Mouse (Mus musculus) thymus, adult 2 months (tissue): Measurements from ENCODE around the gene Sohlh2. TPM values are rescaled to one million over a fixed set of nuclear protein-coding genes. Genes with fewer than 3 reads are reported as not detected.

ENCODE experiments used
- DNase-seq: peaks from one replicate; pipeline ENCODE4 v3.0.0; 2021
- H3K27ac ChIP-seq: fragments of 200-500 bp; 2 replicates; pipeline ENCODE4 v1.5.1; 2012; ENCODE audit warnings: low read length, control low read depth; ENCODE audit not compliant: control insufficient read depth, insufficient read depth
- H3K27me3 ChIP-seq: fragments of 200-500 bp; 2 replicates; pipeline ENCODE4 v1.6.1; 2012; ENCODE audit warnings: mild to moderate bottlenecking, low read length, moderate library complexity, mixed read lengths; ENCODE audit not compliant: control insufficient read depth, insufficient read depth
- H3K36me3 ChIP-seq: fragments of 200-500 bp; 2 replicates; pipeline ENCODE4 v1.6.1; 2012; ENCODE audit warnings: mild to moderate bottlenecking, low read length, moderate library complexity; ENCODE audit not compliant: control insufficient read depth, insufficient read depth
- H3K4me1 ChIP-seq: fragments of 200-500 bp; replicated peaks from 2 replicates; pipeline ENCODE4 v1.6.1; 2012; ENCODE audit warnings: low read length; ENCODE audit not compliant: control insufficient read depth, insufficient read depth
- H3K4me3 ChIP-seq: fragments of 200-500 bp; 2 replicates; pipeline ENCODE4 v1.5.1; 2012; ENCODE audit warnings: mild to moderate bottlenecking, low read length, control low read depth, moderate library complexity; ENCODE audit not compliant: control insufficient read depth, insufficient read depth
- CTCF ChIP-seq: fragments of 200-500 bp; IDR thresholded peaks from 2 replicates; pipeline ENCODE4 v1.5.1; 2012; ENCODE audit warnings: mild to moderate bottlenecking, control low read depth, low read length, moderate library complexity, borderline replicate concordance; ENCODE audit not compliant: control insufficient read depth, poor library complexity, insufficient read depth; ENCODE audit errors: extremely low read depth
- POLR2A ChIP-seq: fragments of 200-500 bp; IDR thresholded peaks from 2 replicates; pipeline ENCODE4 v1.6.1; 2012; ENCODE audit warnings: mild to moderate bottlenecking, low read length, control low read depth, moderate library complexity; ENCODE audit not compliant: control insufficient read depth, poor library complexity, insufficient read depth; ENCODE audit errors: extremely low read depth
- WGBS: fragments of 180-500 bp; shearing (Covaris S2); methylation state at CpG from one replicate; pipeline ENCODE4 v1.1.7; 2018; 5-methylcytosine and 5-hydroxymethylcytosine counted together
- polyA plus RNA-seq: library from polyadenylated mRNA; depleted of rRNA; stranded (reverse); fragments of >200 nt; gene quantifications from 2 replicates; pipeline ENCODE4 v1.2.3, GENCODE M21; 2012; rRNA removed

Gene Sohlh2
- 0.15 TPM in 1 of 2 replicates, not detected in the other for polyA plus RNA-seq

- Histone ChIP-seq H3K36me3 (no peaks in the 10 kb centered on the region), H3K4me3 (no peak within 1 kb of the TSS), H3K4me1 (no peaks in the 10 kb centered on the region), H3K27me3 (no peaks in the 10 kb centered on the region), H3K27ac (no peak within 1 kb of the TSS)
- DNase-seq: no peak
- WGBS: 96% methylated on average over 22 of the region's 22 CpGs
- TF ChIP-seq CTCF (no peak), POLR2A (no peak)
Observed at GRCm38 (mm10) chr3:55181766-55182165, at the start of gene Sohlh2. TSS of gene Sohlh2 (plus strand) at chr3:55182028.

GRCm38 (mm10) chr3:55137039-55137438, 44.8 kb upstream of the Sohlh2 start, which contains the start of gene Ccdc169:
TSS of gene Ccdc169 (plus strand) at chr3:55137339.
- Histone ChIP-seq H3K27ac (no peak within 1 kb of the TSS), H3K36me3 (no peaks in the 10 kb centered on the region), H3K4me3 (no peak within 1 kb of the TSS), H3K27me3 (no peaks in the 10 kb centered on the region), H3K4me1 (no peaks in the 10 kb centered on the region)
- no peak for DNase-seq
- TF ChIP-seq POLR2A (no peak), CTCF (no peak)

GRCm38 (mm10) chr3:55139837-55140236, 42.0 kb upstream of the Sohlh2 start:
- H3K27me3 ChIP-seq: no peaks in the 10 kb centered on the region
- H3K4me3 ChIP-seq: no peak overlapping the region
- DNase-seq: no peak
- WGBS: 95% methylated on average over 12 of the region's 12 CpGs
- H3K27ac ChIP-seq: no peak overlapping the region
- H3K36me3 ChIP-seq: no peaks in the 10 kb centered on the region
- TF ChIP-seq POLR2A (no peak), CTCF (no peak)
- no peaks in the 10 kb centered on the region for H3K4me1 ChIP-seq

- no peak for DNase-seq
- 94% methylated on average over 2 of the region's 2 CpGs for WGBS
- Histone ChIP-seq H3K4me1 (no peaks in the 10 kb centered on the region), H3K36me3 (no peaks in the 10 kb centered on the region), H3K4me3 (no peak overlapping the region), H3K27me3 (no peaks in the 10 kb centered on the region), H3K27ac (no peak overlapping the region)
- no peak for TF ChIP-seq POLR2A
- TF ChIP-seq CTCF: no peak
Observed at GRCm38 (mm10) chr3:55141401-55141800, 40.4 kb upstream of the Sohlh2 start.

GRCm38 (mm10) chr3:55144916-55145315, 36.9 kb upstream of the Sohlh2 start:
- Histone ChIP-seq H3K27ac (no peak overlapping the region), H3K36me3 (no peaks in the 10 kb centered on the region), H3K4me3 (no peak overlapping the region), H3K4me1 (no peaks in the 10 kb centered on the region), H3K27me3 (no peaks in the 10 kb centered on the region)
- 95% methylated on average over 4 of the region's 4 CpGs for WGBS
- no peak for TF ChIP-seq CTCF
- no peak for TF ChIP-seq POLR2A
- DNase-seq: no peak

GRCm38 (mm10) chr3:55146441-55146840, 35.4 kb upstream of the Sohlh2 start:
- H3K27me3 ChIP-seq: no peaks in the 10 kb centered on the region
- TF ChIP-seq CTCF (no peak), POLR2A (no peak)
- no peak overlapping the region for H3K27ac ChIP-seq
- no peak overlapping the region for H3K4me3 ChIP-seq
- H3K4me1 ChIP-seq: no peaks in the 10 kb centered on the region
- H3K36me3 ChIP-seq: no peaks in the 10 kb centered on the region
- 85% methylated on average over 6 of the region's 6 CpGs for WGBS
- no peak for DNase-seq

- WGBS: 80% methylated on average over 2 of the region's 2 CpGs
- Histone ChIP-seq H3K27ac (no peak overlapping the region), H3K4me1 (no peaks in the 10 kb centered on the region), H3K4me3 (no peak overlapping the region), H3K36me3 (no peaks in the 10 kb centered on the region), H3K27me3 (no peaks in the 10 kb centered on the region)
- no peak for TF ChIP-seq POLR2A
- no peak for TF ChIP-seq CTCF
- no peak for DNase-seq
Observed at GRCm38 (mm10) chr3:55147156-55147555, 34.7 kb upstream of the Sohlh2 start.
